Mouse (Mus musculus): ENCODE results near the gene AI467606. TPM values are rescaled to one million over a fixed set of nuclear protein-coding genes. Genes with fewer than 3 reads are reported as not detected.

Gene AI467606
- polyA plus RNA-seq, 1 experiment from 2014 or later, result 1.3 TPM

DNA sequence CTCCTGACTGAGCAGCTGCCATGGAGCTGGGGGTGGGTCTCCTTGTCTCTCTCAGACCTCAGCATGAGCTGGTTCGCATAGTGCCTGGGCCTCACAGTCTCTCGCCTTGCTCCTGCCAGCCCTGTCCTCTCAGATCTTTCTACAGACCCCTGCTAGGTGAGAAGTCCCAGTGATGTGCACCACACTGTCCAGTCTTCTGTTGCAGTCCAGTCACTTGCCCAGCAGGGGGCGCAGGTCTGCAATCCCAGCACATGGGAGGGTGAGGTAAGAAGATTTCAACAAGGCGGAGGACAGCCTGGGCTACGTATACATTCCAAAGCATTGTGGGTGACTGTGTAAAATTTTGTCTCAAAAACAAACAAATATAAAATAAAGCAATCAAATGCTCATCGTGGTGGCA lies 20.3 kb downstream of the AI467606 start:
- Histone ChIP-seq H3K4me3 (no peak overlapping the region), H3K36me3 (no peaks in the 10 kb centered on the region), H3K9me3 (replicated peaks) (no peaks in the 10 kb centered on the region), H3K9ac (no peak overlapping the region), H3K27me3 (replicated peaks) (0 out of 2 replicates have a peak, but pooled peaks cover 2% of the 10 kb centered on the region), H3K27ac (ENCODE audit: poor library complexity, severe bottlenecking) (no peak overlapping the region), H3K4me2 (no peak overlapping the region), H3K4me1 (replicated peaks) (peaks cover 8% of the 10 kb centered on the region; the same call in 1 of the 2 replicates)
- ATAC-seq (ENCODE audit: insufficient number of reproducible peaks, low FRiP score), result no peak
- WGBS, result 34% methylated on average over 6 of the region's 6 CpGs

DNA sequence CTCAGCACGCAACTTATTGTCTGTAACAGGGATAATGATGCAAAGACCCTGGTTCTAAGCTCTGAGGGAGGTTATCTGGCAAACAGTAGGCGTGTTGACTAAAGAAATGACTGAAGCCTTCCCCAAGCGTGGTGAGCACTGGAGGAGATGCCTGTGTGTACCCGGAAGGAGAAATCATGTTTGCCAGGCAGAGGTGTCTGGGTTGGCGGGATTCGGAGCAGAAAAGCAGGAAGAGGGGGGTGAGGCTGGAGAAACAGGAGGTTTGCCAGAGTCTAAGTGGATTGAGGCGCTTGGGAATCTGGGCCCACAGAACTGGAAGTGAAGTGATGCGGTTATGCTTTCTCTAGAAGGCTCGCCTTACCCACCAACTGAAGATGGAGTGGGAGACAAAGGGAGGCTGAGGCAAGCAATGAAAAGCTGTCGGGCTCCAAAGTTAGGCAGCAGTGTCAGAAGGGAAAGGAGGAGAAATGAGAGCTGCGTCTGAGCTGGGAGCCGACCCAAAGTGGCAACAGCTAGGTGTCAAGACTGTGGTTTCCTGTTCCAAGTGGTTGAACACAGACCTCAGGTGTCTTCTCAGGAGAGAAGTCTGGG lies 21.2 kb downstream of the AI467606 start:
- H3K4me3 ChIP-seq, result no peak overlapping the region
- no peaks in the 10 kb centered on the region for H3K9me3 ChIP-seq (replicated peaks)
- no peak overlapping the region for H3K9ac ChIP-seq
- no peak overlapping the region for H3K27ac ChIP-seq (ENCODE audit: poor library complexity, severe bottlenecking)
- WGBS, result 70% methylated on average over 12 of the region's 12 CpGs
- H3K4me2 ChIP-seq, result no peak overlapping the region
- peaks cover 8% of the 10 kb centered on the region; the same call in 1 of the 2 replicates for H3K4me1 ChIP-seq (replicated peaks)
- ATAC-seq (ENCODE audit: insufficient number of reproducible peaks, low FRiP score), result no peak
- no peaks in the 10 kb centered on the region for H3K27me3 ChIP-seq (replicated peaks)
- H3K36me3 ChIP-seq, result no peaks in the 10 kb centered on the region

- H3K36me3 ChIP-seq, result no peaks in the 10 kb centered on the region
- no peaks in the 10 kb centered on the region for H3K9me3 ChIP-seq (replicated peaks)
- no peak overlapping the region for H3K4me3 ChIP-seq
- ATAC-seq (ENCODE audit: insufficient number of reproducible peaks, low FRiP score), result no peak
- peaks cover 13% of the 10 kb centered on the region; the same call in 1 of the 2 replicates for H3K4me1 ChIP-seq (replicated peaks)
- H3K4me2 ChIP-seq, result no peak overlapping the region
- H3K27ac ChIP-seq (ENCODE audit: poor library complexity, severe bottlenecking), result no peak overlapping the region
- H3K9ac ChIP-seq, result no peak overlapping the region
- 38% methylated on average over 9 of the region's 9 CpGs for WGBS
- H3K27me3 ChIP-seq (replicated peaks), result no peaks in the 10 kb centered on the region
Measured at GRCm38 (mm10) chr7:127112921-127113597, 21.9 kb downstream of the AI467606 start.

DNA sequence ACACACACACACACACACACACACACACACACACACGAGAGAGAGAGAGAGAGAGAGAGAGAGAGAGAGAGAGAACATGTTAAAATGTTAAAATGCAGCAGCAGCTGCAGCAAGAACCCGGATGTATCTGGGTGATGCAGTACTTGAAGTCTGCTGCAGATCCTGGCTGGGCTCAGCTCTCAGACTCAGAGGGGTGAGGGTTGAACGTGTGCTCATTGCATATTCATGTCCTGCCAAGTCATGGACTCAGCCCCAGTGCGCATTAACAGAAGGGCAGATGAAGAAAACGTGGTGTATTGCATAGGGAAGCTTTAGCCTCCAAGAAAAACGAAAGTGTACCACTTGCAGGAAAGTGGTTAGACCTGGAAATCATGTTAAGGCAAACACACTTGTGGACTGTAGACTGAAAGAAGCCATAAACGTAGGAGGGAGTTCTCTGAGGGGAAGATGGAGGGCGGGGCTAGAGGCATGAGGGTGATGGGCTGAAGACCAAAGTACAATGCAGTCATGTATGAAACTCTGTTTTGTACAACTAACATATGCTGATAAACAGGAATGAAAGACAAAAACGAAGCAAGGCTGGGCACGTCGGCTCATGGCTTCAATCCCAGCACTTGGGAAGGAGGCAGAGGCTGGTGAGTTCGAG lies 22.6 kb downstream of the AI467606 start:
- Histone ChIP-seq H3K27me3 (replicated peaks) (no peaks in the 10 kb centered on the region), H3K9ac (no peak overlapping the region), H3K27ac (ENCODE audit: poor library complexity, severe bottlenecking) (no peak overlapping the region), H3K4me3 (no peak overlapping the region), H3K4me2 (no peak overlapping the region), H3K36me3 (no peaks in the 10 kb centered on the region), H3K9me3 (replicated peaks) (no peaks in the 10 kb centered on the region), H3K4me1 (replicated peaks) (peaks cover 15% of the 10 kb centered on the region)
- 50% methylated on average over 12 of the region's 12 CpGs for WGBS
- ATAC-seq (ENCODE audit: insufficient number of reproducible peaks, low FRiP score), result no peak

DNA sequence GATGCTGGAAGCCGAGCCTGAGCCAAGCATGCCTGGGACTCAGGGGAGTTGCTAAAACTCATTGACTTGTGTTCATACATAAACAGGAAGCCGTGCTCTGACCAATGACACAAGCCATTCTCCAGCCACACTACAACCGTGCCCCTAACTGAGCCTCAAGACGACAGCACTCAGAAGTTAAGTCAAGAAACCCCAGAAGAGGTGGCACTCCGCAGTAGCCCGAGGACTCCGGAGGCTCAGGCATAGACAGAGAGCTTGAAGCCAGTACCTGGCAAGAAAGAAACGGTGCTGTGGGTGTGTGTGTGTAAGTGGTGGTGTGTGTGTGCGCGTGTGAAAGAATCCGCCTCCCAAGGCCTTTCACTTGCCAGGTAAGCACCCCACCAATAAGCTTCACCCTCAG lies 23.8 kb downstream of the AI467606 start:
- H3K4me2 ChIP-seq, result no peak overlapping the region
- H3K27ac ChIP-seq (ENCODE audit: poor library complexity, severe bottlenecking), result no peak overlapping the region
- H3K36me3 ChIP-seq, result no peaks in the 10 kb centered on the region
- 77% methylated on average over 11 of the region's 11 CpGs for WGBS
- no peak for ATAC-seq (ENCODE audit: insufficient number of reproducible peaks, low FRiP score)
- H3K4me1 ChIP-seq (replicated peaks), result peaks cover 19% of the 10 kb centered on the region
- no peaks in the 10 kb centered on the region for H3K27me3 ChIP-seq (replicated peaks)
- no peak overlapping the region for H3K4me3 ChIP-seq
- no peaks in the 10 kb centered on the region for H3K9me3 ChIP-seq (replicated peaks)
- H3K9ac ChIP-seq, result no peak overlapping the region

DNA sequence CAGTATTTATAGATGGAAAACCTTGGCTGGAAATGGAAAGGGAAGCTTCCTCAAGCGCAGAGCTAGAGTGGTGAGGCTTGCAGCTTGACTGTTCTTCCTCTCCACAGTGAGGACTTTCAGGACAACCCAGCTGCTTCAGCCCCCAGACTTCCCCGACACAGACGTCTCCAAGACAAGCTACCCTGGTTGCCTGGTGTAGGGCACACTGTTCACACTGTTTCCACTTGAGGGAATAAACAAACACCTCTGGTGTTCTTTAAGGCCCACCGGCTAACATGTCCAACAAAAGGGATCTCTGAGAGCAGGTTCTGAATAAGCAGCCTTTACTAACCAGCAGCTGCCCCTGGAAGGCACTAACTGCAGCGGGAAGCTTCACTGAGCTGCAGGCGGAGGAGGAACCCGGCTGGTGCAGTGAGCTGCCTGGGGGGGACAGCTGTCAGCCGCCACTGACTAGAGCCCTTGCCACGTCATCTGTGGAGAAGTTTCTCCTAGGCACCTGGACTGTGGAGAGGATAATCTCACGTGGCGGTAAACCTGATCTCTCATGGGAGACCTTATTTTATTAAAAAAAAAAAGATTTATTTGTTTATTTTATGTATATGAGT lies 25.3 kb downstream of the AI467606 start:
- 59% methylated on average over 11 of the region's 11 CpGs for WGBS
- Histone ChIP-seq H3K9me3 (replicated peaks) (no peaks in the 10 kb centered on the region), H3K4me1 (replicated peaks) (peaks cover 27% of the 10 kb centered on the region), H3K27me3 (replicated peaks) (peaks cover 12% of the 10 kb centered on the region), H3K9ac (no peak overlapping the region), H3K4me2 (no peak overlapping the region), H3K4me3 (no peak overlapping the region), H3K27ac (ENCODE audit: poor library complexity, severe bottlenecking) (no peak overlapping the region), H3K36me3 (no peaks in the 10 kb centered on the region)
- ATAC-seq (ENCODE audit: insufficient number of reproducible peaks, low FRiP score), result no peak

DNA sequence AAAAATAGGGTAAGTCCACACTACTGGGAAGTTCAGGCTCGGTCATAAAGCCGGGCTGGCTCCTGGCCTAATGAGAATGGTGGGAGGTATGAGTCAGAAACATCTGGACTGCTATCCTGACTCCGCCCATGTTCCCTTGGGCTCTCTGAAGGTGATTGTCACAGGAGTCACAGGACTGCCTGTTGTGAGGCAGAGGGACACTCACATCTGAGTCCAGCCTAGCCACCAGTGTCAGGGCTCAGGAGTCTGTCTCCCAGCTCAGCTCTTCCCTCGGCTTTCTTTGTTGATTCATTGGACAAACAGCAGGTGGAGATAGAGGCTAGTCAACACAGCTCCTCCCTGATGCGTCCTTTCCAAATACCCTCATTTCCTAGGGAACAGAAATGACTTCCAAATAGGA lies 26.8 kb downstream of the AI467606 start:
- H3K36me3 ChIP-seq, result no peaks in the 10 kb centered on the region
- H3K27me3 ChIP-seq (replicated peaks), result peaks cover 24% of the 10 kb centered on the region
- no peak overlapping the region for H3K27ac ChIP-seq (ENCODE audit: poor library complexity, severe bottlenecking)
- no peak overlapping the region for H3K4me3 ChIP-seq
- peaks cover 33% of the 10 kb centered on the region for H3K4me1 ChIP-seq (replicated peaks)
- WGBS, result 35% methylated on average over 5 of the region's 5 CpGs
- H3K4me2 ChIP-seq, result no peak overlapping the region
- H3K9ac ChIP-seq, result no peak overlapping the region
- H3K9me3 ChIP-seq (replicated peaks), result no peaks in the 10 kb centered on the region
- ATAC-seq (ENCODE audit: insufficient number of reproducible peaks, low FRiP score), result no peak

- no peak overlapping the region for H3K9ac ChIP-seq
- no peak for ATAC-seq (ENCODE audit: insufficient number of reproducible peaks, low FRiP score)
- no peak overlapping the region for H3K4me3 ChIP-seq
- WGBS, result 63% methylated on average over 14 of the region's 14 CpGs
- H3K36me3 ChIP-seq, result no peaks in the 10 kb centered on the region
- 0 out of 2 replicates have a peak, but pooled peaks cover 1% of the 10 kb centered on the region for H3K9me3 ChIP-seq (replicated peaks)
- H3K4me1 ChIP-seq (replicated peaks), result peaks cover 27% of the 10 kb centered on the region
- H3K4me2 ChIP-seq, result no peak overlapping the region
- H3K27ac ChIP-seq (ENCODE audit: poor library complexity, severe bottlenecking), result no peak overlapping the region
- H3K27me3 ChIP-seq (replicated peaks), result peaks cover 24% of the 10 kb centered on the region
Measured at GRCm38 (mm10) chr7:127118671-127119445, 27.7 kb downstream of the AI467606 start.

- no peak for ATAC-seq (ENCODE audit: insufficient number of reproducible peaks, low FRiP score)
- Histone ChIP-seq H3K4me3 (peak overlapping the region; percentile 28), H3K27me3 (replicated peaks) (peaks cover 24% of the 10 kb centered on the region), H3K36me3 (no peaks in the 10 kb centered on the region), H3K27ac (ENCODE audit: poor library complexity, severe bottlenecking) (no peak overlapping the region), H3K9me3 (replicated peaks) (peaks cover 11% of the 10 kb centered on the region), H3K4me2 (peak overlapping the region; percentile 56), H3K9ac (peak overlapping the region; percentile 35), H3K4me1 (replicated peaks) (peaks cover 27% of the 10 kb centered on the region)
- WGBS, result 14% methylated on average over 21 of the region's 21 CpGs
Measured at GRCm38 (mm10) chr7:127121061-127121910, 30.1 kb downstream of the AI467606 start.

DNA sequence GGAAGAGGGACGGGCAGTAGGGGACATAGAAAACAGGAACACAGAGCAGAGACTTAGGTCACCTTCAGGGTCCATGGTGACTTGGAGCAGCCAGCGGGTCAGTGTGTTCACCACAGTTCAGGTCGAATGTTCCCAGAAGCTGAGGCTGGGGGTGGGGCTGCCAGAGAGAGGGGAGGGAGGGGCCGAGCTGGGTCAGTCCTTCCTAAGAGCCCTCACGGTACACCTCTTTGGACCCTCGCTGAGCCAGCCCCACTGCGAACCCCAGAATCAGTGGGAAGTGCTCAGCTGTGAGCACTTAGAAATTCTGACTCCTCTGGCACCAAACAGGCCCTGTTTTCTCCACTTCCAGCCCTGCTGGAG lies 30.7 kb downstream of the AI467606 start, which contains the start of gene Qprt:
Gene Qprt, minus strand, starts transcription at position 316 of the 360 bp plus-strand sequence.
- Histone ChIP-seq H3K36me3 (no peaks in the 10 kb centered on the region), H3K4me3 (peak within 1 kb of the TSS; percentile 28), H3K27me3 (replicated peaks) (peaks cover 24% of the 10 kb centered on the region), H3K4me2 (peak within 1 kb of the TSS; percentile 56), H3K27ac (ENCODE audit: poor library complexity, severe bottlenecking) (no peak within 1 kb of the TSS), H3K4me1 (replicated peaks) (peaks cover 27% of the 10 kb centered on the region), H3K9me3 (replicated peaks) (peaks cover 11% of the 10 kb centered on the region), H3K9ac (peak within 1 kb of the TSS; percentile 35)
- 11% methylated on average over 7 of the region's 7 CpGs for WGBS
- ATAC-seq (ENCODE audit: insufficient number of reproducible peaks, low FRiP score), result no peak
